Mouse (Mus musculus) c-Kit-positive CD71-positive TER-119-positive erythroid progenitor cells, embryonic 14.5 days (primary cell): ENCODE data around the gene Ramac.

Experiments
- DNase-seq: peaks from one replicate; pipeline ENCODE4 v3.0.0-alpha.2; 2013; ENCODE audit warnings: low spot score

Gene Ramac

GRCm38 (mm10) chr7:81777667-81778218 is 15.0 kb downstream of the Ramac start:
- no peak for DNase-seq

GRCm38 (mm10) chr7:81788536-81788935 is 25.8 kb downstream of the Ramac start:
- no peak for DNase-seq

DNA sequence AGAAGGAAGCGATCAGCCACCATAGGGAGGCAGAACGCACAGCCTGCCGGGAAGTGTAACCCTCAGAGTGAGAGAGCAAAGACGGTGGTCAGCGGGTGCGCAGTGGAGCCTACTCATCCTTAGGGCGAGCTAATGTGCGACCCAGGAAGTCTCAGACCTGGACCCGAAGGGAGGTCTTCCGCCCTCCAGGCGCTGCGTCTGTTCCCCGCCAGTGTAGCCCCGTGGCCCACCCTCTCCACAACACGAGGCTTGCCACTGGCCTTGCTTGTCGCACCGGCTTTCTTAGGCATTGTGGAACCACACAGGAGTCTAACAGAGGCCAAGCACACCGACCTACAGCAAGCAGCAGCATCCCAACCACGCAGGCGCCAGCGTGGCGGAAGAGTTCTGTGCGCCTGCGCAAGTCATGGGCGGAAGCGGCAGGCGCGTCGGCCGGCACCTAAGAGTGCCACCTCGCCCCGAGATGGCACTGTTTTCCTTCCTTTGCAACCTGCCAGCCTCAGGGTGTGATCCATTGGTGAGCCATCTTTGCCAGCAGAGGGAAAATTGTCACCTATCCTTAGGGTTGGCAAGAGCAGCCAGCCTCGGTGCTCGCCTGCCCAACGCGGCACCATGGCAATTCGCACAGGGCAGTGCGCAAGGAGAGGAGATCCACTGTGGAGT is 26.5 kb downstream of the Ramac start, which contains the start of gene 3110040N11Rik:
Gene 3110040N11Rik (minus strand): TSS at position 384 of the 663 bp plus-strand sequence.
- DNase-seq = peak; percentile 80

- DNase-seq = no peak
These were observed 43.3 kb downstream of the Ramac start for GRCm38 (mm10) chr7:81806067-81806466.
